Mouse (Mus musculus): ENCODE data around the gene Gm14180. TPM values are rescaled to one million over a fixed set of nuclear protein-coding genes. Genes with fewer than 3 reads are reported as not detected.

Gm14180 gene
- polyA plus RNA-seq (2017; shearing (Covaris generic)), result not detected

DNA sequence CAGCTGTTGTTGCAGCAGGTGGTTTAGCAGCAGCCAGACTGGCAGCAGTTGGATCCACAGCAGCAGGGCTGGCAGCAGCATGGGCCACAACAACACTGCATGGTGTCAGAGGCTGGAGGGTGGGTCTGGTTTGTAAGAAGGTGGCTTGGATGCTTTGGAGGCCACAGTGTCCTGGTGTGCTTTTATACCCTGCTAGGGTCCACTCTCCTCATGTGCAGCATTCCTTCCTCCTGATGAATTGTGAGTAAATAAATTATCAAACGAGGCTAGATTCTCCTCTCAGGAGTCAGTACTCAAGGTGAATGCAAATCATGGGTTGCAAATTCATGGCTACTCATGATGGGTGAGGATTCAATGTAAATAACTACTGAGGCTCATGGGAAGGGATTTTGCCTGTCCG is at the start of gene Gm14180:
Gene Gm14180 (minus strand): TSS at position 101 of the 400 bp plus-strand sequence.

DNA sequence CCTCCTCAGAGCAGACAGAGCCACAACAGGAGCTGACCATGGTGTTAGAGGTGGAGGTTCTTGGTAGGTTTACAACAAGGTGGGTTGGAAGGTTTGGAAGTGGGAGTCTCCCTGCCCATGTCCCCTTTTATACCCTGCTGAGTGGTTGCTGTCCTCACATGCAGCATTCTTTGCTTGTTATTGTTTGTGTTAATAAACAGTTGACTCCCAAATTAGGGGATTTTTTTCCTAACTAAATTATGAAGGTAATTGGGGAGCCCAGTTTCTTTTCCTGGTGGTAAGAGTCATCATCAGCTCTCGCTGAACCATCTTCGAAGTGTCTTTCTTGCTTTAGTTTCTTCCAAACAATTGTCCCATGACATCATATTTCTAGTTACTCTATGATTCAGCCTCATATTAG is 46.5 kb upstream of the Gm14180 start, which contains the start of gene Krtap4-8:
Gene Krtap4-8 (minus strand): TSS at position 101 of the 400 bp plus-strand sequence.

DNA sequence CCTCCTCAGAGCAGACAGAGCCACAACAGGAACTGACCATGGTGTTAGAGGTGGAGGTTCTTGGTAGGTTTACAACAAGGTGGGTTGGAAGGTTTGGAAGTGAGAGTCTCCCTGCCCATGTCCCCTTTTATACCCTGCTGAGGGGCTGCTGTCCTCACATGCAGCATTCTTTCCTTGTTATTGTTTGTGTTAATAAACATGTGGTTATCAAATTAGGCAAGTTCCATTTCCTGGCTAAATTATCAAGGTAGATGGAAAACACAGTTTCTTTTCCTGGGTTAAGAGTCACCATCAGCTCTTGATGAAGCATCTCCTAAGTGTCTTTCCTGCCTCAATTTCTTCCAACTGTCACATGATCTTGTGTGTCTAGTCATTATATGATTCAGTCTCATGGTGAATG is 38.7 kb upstream of the Gm14180 start, which contains the start of gene Gm11595:
Gene Gm11595 (minus strand): TSS at position 101 of the 400 bp plus-strand sequence.

DNA sequence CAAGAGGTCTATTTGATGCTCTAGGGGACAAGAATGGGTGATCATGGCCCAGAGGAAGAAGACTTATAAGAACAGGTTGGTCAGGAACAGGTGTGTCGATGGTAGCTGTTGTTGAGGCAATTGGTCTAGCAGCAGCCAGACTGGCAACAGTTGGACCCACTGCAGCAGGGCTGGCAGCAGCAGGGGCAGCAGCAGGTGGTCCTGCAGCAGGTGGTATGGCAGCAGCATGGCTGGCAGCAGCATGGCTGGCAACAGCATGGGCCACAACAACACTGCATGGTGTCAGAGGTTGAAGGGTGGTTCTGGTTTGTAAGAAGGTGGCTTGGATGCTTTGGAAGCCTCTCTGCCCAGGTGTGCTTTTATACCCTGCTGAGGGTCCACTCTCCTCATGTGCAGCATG is 43.6 kb downstream of the Gm14180 start, which contains the start of gene Gm14190:
Gene Gm14190 (minus strand): TSS at position 278 of the 400 bp plus-strand sequence.

Other genes with a start within 250 kb of the Gm14180 start
- gene Krt23, start 241.2 kb downstream of the Gm14180 start, polyA plus RNA-seq (2017; shearing (Covaris generic)), result not detected
- not detected for gene Krt39, start 213.0 kb downstream of the Gm14180 start, polyA plus RNA-seq (2017; shearing (Covaris generic))
- gene Krt40, start 191.1 kb downstream of the Gm14180 start, polyA plus RNA-seq (2017; shearing (Covaris generic)), result not detected
- not detected for gene Krtap3-3, start 183.4 kb downstream of the Gm14180 start, polyA plus RNA-seq (2017; shearing (Covaris generic))
- not detected for gene Krtap3-2, start 177.4 kb downstream of the Gm14180 start, polyA plus RNA-seq (2017; shearing (Covaris generic))
- not detected for gene Gm11939, start 174.8 kb downstream of the Gm14180 start, polyA plus RNA-seq (2017; shearing (Covaris generic))
- not detected for gene Krtap3-1, start 167.7 kb downstream of the Gm14180 start, polyA plus RNA-seq (2017; shearing (Covaris generic))
- gene Krtap1-5, start 153.3 kb downstream of the Gm14180 start, polyA plus RNA-seq (2017; shearing (Covaris generic)), result not detected
- not detected for gene Krtap1-4, start 150.6 kb downstream of the Gm14180 start, polyA plus RNA-seq (2017; shearing (Covaris generic))
- not detected for gene Krtap1-3, start 143.0 kb downstream of the Gm14180 start, polyA plus RNA-seq (2017; shearing (Covaris generic))
- not detected for gene Krtap9-3, start 136.2 kb downstream of the Gm14180 start, polyA plus RNA-seq (2017; shearing (Covaris generic))
- gene Gm11938, start 131.0 kb downstream of the Gm14180 start, polyA plus RNA-seq (2017; shearing (Covaris generic)), result not detected
- not detected for gene Gm11937, start 124.1 kb downstream of the Gm14180 start, polyA plus RNA-seq (2017; shearing (Covaris generic))
- gene Krtap2-4, start 119.4 kb downstream of the Gm14180 start, polyA plus RNA-seq (2017; shearing (Covaris generic)), result not detected
- not detected for gene Gm11562, start 113.9 kb downstream of the Gm14180 start, polyA plus RNA-seq (2017; shearing (Covaris generic))
- not detected for gene Krtap4-1, start 106.1 kb downstream of the Gm14180 start, polyA plus RNA-seq (2017; shearing (Covaris generic))
- gene Krtap4-2, start 99.2 kb downstream of the Gm14180 start, polyA plus RNA-seq (2017; shearing (Covaris generic)), result not detected
- not detected for gene Krtap4-7, start 90.2 kb downstream of the Gm14180 start, polyA plus RNA-seq (2017; shearing (Covaris generic))
- gene Gm11555, start 84.1 kb downstream of the Gm14180 start, polyA plus RNA-seq (2017; shearing (Covaris generic)), result not detected
- not detected for gene Gm11563, start 75.3 kb downstream of the Gm14180 start, polyA plus RNA-seq (2017; shearing (Covaris generic))
- not detected for gene Krtap4-6, start 68.3 kb downstream of the Gm14180 start, polyA plus RNA-seq (2017; shearing (Covaris generic))
- not detected for gene Gm14190, start 43.5 kb downstream of the Gm14180 start, polyA plus RNA-seq (2017; shearing (Covaris generic))
- not detected for gene Gm11595, start 38.6 kb upstream of the Gm14180 start, polyA plus RNA-seq (2017; shearing (Covaris generic))
- gene Krtap4-8, start 46.4 kb upstream of the Gm14180 start, polyA plus RNA-seq (2017; shearing (Covaris generic)), result not detected
- not detected for gene Krtap4-9, start 50.9 kb upstream of the Gm14180 start, polyA plus RNA-seq (2017; shearing (Covaris generic))
- gene Gm11596, start 59.2 kb upstream of the Gm14180 start, polyA plus RNA-seq (2017; shearing (Covaris generic)), result not detected
- gene Gm11569, start 64.6 kb upstream of the Gm14180 start, polyA plus RNA-seq (2017; shearing (Covaris generic)), result not detected
- not detected for gene Gm11554, start 70.2 kb upstream of the Gm14180 start, polyA plus RNA-seq (2017; shearing (Covaris generic))
- not detected for gene Krtap4-13, start 75.6 kb upstream of the Gm14180 start, polyA plus RNA-seq (2017; shearing (Covaris generic))
- gene Gm11564, start 81.4 kb upstream of the Gm14180 start, polyA plus RNA-seq (2017; shearing (Covaris generic)), result not detected
- not detected for gene 2300003K06Rik, start 103.8 kb upstream of the Gm14180 start, polyA plus RNA-seq (2017; shearing (Covaris generic))
- gene Krtap4-16, start 117.3 kb upstream of the Gm14180 start, polyA plus RNA-seq (2017; shearing (Covaris generic)), result not detected
- gene Gm11568, start 123.6 kb upstream of the Gm14180 start, polyA plus RNA-seq (2017; shearing (Covaris generic)), result not detected
- not detected for gene Gm11559, start 130.2 kb upstream of the Gm14180 start, polyA plus RNA-seq (2017; shearing (Covaris generic))
- gene Krtap9-1, start 139.1 kb upstream of the Gm14180 start, polyA plus RNA-seq (2017; shearing (Covaris generic)), result not detected
- gene Gm11567, start 144.9 kb upstream of the Gm14180 start, polyA plus RNA-seq (2017; shearing (Covaris generic)), result not detected
- gene Krtap31-1, start 173.6 kb upstream of the Gm14180 start, polyA plus RNA-seq (2017; shearing (Covaris generic)), result not detected
- not detected for gene Gm11565, start 180.5 kb upstream of the Gm14180 start, polyA plus RNA-seq (2017; shearing (Covaris generic))
- gene Krtap31-2, start 202.0 kb upstream of the Gm14180 start, polyA plus RNA-seq (2017; shearing (Covaris generic)), result not detected
- gene Krtap9-5, start 214.2 kb upstream of the Gm14180 start, polyA plus RNA-seq (2017; shearing (Covaris generic)), result not detected
- not detected for gene Krtap29-1, start 244.8 kb upstream of the Gm14180 start, polyA plus RNA-seq (2017; shearing (Covaris generic))